Mouse (Mus musculus) spleen, postnatal 10 days (tissue): ENCODE results near the gene Olfr309.
"Not testable (repeated sequence)": the region's sequence is repeated elsewhere in the genome, so short reads cannot be mapped to it uniquely, and the experiment has no call there.

ENCODE experiments used
- DNase-seq, 2 experiments: peaks; one replicate each; pipeline ENCODE4 v3.0.0; 2021 to 2022; ENCODE audit warnings: low spot score in 2 of 2

Olfr309 gene

GRCm38 (mm10) chr7:86313608-86314007, at the start of gene Olfr309:
TSS of gene Olfr309 (minus strand) at chr7:86313708.
- no peak for DNase-seq

- DNase-seq: not testable (repeated sequence)
These were observed 32.8 kb upstream of the Olfr309 start for GRCm38 (mm10) chr7:86346296-86346695.

DNA sequence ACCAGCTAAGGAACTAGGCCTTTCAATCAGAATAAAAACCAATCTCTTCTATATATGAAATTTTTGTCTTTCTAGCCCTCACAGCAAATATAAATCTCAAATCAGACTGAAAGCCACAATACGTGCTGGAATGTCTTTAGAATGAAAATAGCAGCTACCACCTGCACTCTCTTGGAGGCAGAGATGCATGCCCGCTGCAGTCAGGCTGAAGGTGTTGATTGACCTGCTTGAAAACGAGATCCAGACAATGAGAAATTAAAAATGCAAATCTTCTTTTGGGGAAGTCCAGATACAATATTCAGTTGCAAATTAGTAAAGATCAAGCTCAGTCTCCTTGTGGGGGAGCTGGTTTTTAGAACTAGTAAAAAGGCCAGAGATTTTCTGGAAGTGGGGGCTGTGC, 30.7 kb upstream of the Olfr309 start:
- DNase-seq: no peak

- DNase-seq: no peak
These were observed 29.5 kb upstream of the Olfr309 start for GRCm38 (mm10) chr7:86342881-86343565.

DNA sequence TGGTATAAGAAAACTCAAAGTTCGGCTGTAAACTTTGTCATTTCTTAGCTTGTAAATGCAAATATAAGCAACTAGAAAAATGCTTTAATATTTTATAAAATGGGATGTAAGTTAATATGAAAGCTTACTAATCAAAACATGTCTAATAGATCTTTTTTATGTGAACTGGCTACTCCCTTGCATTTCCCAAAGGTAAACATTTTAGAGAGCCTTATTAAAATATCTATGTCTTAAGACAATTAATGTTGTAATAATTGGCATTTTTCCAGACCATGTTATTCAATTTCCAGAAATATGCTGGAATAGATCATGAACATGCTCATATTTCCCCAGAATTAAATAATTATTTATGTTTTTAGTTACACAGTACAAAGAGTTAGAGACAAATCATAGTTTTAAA, 24.0 kb upstream of the Olfr309 start, which contains the start of gene Olfr307:
TSS of gene Olfr307 (minus strand) at position 101 of the 400 bp plus-strand sequence.
- no peak for DNase-seq

DNA sequence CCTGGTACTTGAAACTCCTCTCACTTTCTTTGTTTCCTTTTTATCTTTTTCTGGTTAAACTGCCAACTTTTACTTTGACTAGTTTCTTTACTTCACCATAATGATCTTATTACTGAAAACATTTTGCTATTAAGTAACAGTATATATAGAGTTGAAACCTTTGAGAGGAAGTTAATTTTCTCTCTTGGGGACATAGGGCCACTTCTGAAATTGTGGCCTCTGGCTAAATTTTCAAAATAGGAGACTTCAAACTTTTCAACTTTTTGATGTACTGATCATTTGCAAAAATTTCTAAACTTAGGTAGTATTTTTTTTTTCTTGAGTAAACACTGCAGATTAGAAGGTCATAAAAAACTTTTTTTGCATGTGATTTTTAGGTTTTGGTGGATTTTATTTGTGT, 12.0 kb upstream of the Olfr309 start, which contains the start of gene Olfr308:
TSS of gene Olfr308 (minus strand) at position 101 of the 400 bp plus-strand sequence.
- no peak for DNase-seq

GRCm38 (mm10) chr7:86321323-86321722, 7.8 kb upstream of the Olfr309 start:
- no peak for DNase-seq

GRCm38 (mm10) chr7:86277072-86277471, 36.4 kb downstream of the Olfr309 start, which contains the start of gene Olfr310:
TSS of gene Olfr310 (minus strand) at chr7:86277172.
- DNase-seq: no peak
